Mouse (Mus musculus): ENCODE results near the gene Trpm8. TPM values are rescaled to one million over a fixed set of nuclear protein-coding genes. Genes with fewer than 3 reads are reported as not detected.

The Trpm8 gene
- polyA plus RNA-seq, 1 experiment from 2014 or later: not detected

- H3K4me1 ChIP-seq (replicated peaks; ENCODE audit: insufficient read depth, low read length): no peaks in the 10 kb centered on the region
Measured at GRCm38 (mm10) chr1:88267489-88267888, 10.0 kb upstream of the Trpm8 start.

GRCm38 (mm10) chr1:88268070-88268469 is 9.4 kb upstream of the Trpm8 start:
- H3K9ac ChIP-seq (ENCODE audit: low read depth, low read length): no peak overlapping the region
- 85% methylated on average over 6 of the region's 6 CpGs for WGBS
- no peak overlapping the region for H3K4me3 ChIP-seq (replicated peaks; ENCODE audit: low read depth, low read length)
- no peak overlapping the region for H3K27ac ChIP-seq
- no peak for DNase-seq (ENCODE audit: low spot score)
- no peak for TF ChIP-seq CTCF (IDR thresholded peaks at IDR 0.05; ENCODE audit: low read depth)
- no peaks in the 10 kb centered on the region for H3K4me1 ChIP-seq (replicated peaks; ENCODE audit: insufficient read depth, low read length)
- H3K36me3 ChIP-seq (ENCODE audit: insufficient read depth, low read length): peaks cover 85% of the 10 kb centered on the region
- no peak overlapping the region for H3K4me2 ChIP-seq (ENCODE audit: low read length)
- no peak for ATAC-seq (replicated peaks; ENCODE audit: low FRiP score, low read depth)
- no peaks in the 10 kb centered on the region for H3K9me3 ChIP-seq (replicated peaks; ENCODE audit: low read length)
- H3K27me3 ChIP-seq (ENCODE audit: insufficient read depth, low read length): no peaks in the 10 kb centered on the region

More at GRCm38 (mm10) chr1:88267489-88267888, 10.0 kb upstream of the Trpm8 start:
- DNase-seq (ENCODE audit: low spot score): no peak
- Histone ChIP-seq H3K9ac (ENCODE audit: low read depth, low read length) (no peak overlapping the region), H3K27me3 (ENCODE audit: insufficient read depth, low read length) (no peaks in the 10 kb centered on the region), H3K36me3 (ENCODE audit: insufficient read depth, low read length) (peaks cover 86% of the 10 kb centered on the region), H3K4me3 (replicated peaks; ENCODE audit: low read depth, low read length) (no peak overlapping the region), H3K9me3 (replicated peaks; ENCODE audit: low read length) (no peaks in the 10 kb centered on the region), H3K27ac (no peak overlapping the region), H3K4me2 (ENCODE audit: low read length) (no peak overlapping the region)
- ATAC-seq (replicated peaks; ENCODE audit: low FRiP score, low read depth): no peak
- WGBS: 90% methylated on average over 6 of the region's 6 CpGs
- no peak for TF ChIP-seq CTCF (IDR thresholded peaks at IDR 0.05; ENCODE audit: low read depth)

- Histone ChIP-seq H3K9me3 (replicated peaks; ENCODE audit: low read length) (no peaks in the 10 kb centered on the region), H3K4me1 (replicated peaks; ENCODE audit: insufficient read depth, low read length) (no peaks in the 10 kb centered on the region), H3K9ac (ENCODE audit: low read depth, low read length) (no peak overlapping the region), H3K4me3 (replicated peaks; ENCODE audit: low read depth, low read length) (no peak overlapping the region), H3K27me3 (ENCODE audit: insufficient read depth, low read length) (no peaks in the 10 kb centered on the region), H3K27ac (no peak overlapping the region), H3K4me2 (ENCODE audit: low read length) (no peak overlapping the region), H3K36me3 (ENCODE audit: insufficient read depth, low read length) (peaks cover 84% of the 10 kb centered on the region)
- DNase-seq (ENCODE audit: low spot score): no peak
- ATAC-seq (replicated peaks; ENCODE audit: low FRiP score, low read depth): no peak
- WGBS: 88% methylated on average over 12 of the region's 12 CpGs
- no peak for TF ChIP-seq CTCF (IDR thresholded peaks at IDR 0.05; ENCODE audit: low read depth)
Measured at GRCm38 (mm10) chr1:88269539-88270309, 7.7 kb upstream of the Trpm8 start.

GRCm38 (mm10) chr1:88272851-88273250 is 4.6 kb upstream of the Trpm8 start:
- Histone ChIP-seq H3K4me3 (replicated peaks; ENCODE audit: low read depth, low read length) (no peak overlapping the region), H3K27me3 (ENCODE audit: insufficient read depth, low read length) (no peaks in the 10 kb centered on the region), H3K4me2 (ENCODE audit: low read length) (no peak overlapping the region), H3K9ac (ENCODE audit: low read depth, low read length) (no peak overlapping the region), H3K9me3 (replicated peaks; ENCODE audit: low read length) (no peaks in the 10 kb centered on the region), H3K27ac (no peak overlapping the region), H3K4me1 (replicated peaks; ENCODE audit: insufficient read depth, low read length) (peaks cover 16% of the 10 kb centered on the region), H3K36me3 (ENCODE audit: insufficient read depth, low read length) (peaks cover 54% of the 10 kb centered on the region)
- 63% methylated on average over 4 of the region's 4 CpGs for WGBS
- TF ChIP-seq CTCF (IDR thresholded peaks at IDR 0.05; ENCODE audit: low read depth): no peak
- DNase-seq (ENCODE audit: low spot score) (no peak), ATAC-seq (replicated peaks; ENCODE audit: low FRiP score, low read depth) (no peak)

GRCm38 (mm10) chr1:88273326-88273725 is 4.1 kb upstream of the Trpm8 start:
- peaks cover 16% of the 10 kb centered on the region for H3K4me1 ChIP-seq (replicated peaks; ENCODE audit: insufficient read depth, low read length)
- DNase-seq (ENCODE audit: low spot score) (no peak), ATAC-seq (replicated peaks; ENCODE audit: low FRiP score, low read depth) (no peak)
- H3K9me3 ChIP-seq (replicated peaks; ENCODE audit: low read length): no peaks in the 10 kb centered on the region
- no peak overlapping the region for H3K9ac ChIP-seq (ENCODE audit: low read depth, low read length)
- no peak overlapping the region for H3K4me2 ChIP-seq (ENCODE audit: low read length)
- H3K27ac ChIP-seq: no peak overlapping the region
- H3K36me3 ChIP-seq (ENCODE audit: insufficient read depth, low read length): peaks cover 49% of the 10 kb centered on the region
- 96% methylated on average over 3 of the region's 3 CpGs for WGBS
- no peak for TF ChIP-seq CTCF (IDR thresholded peaks at IDR 0.05; ENCODE audit: low read depth)
- no peaks in the 10 kb centered on the region for H3K27me3 ChIP-seq (ENCODE audit: insufficient read depth, low read length)
- H3K4me3 ChIP-seq (replicated peaks; ENCODE audit: low read depth, low read length): no peak overlapping the region

- WGBS: 86% methylated on average over 4 of the region's 4 CpGs
- TF ChIP-seq CTCF (IDR thresholded peaks at IDR 0.05; ENCODE audit: low read depth): no peak
- Histone ChIP-seq H3K9ac (ENCODE audit: low read depth, low read length) (no peak overlapping the region), H3K4me2 (ENCODE audit: low read length) (no peak overlapping the region), H3K27me3 (ENCODE audit: insufficient read depth, low read length) (no peaks in the 10 kb centered on the region), H3K27ac (no peak overlapping the region), H3K9me3 (replicated peaks; ENCODE audit: low read length) (no peaks in the 10 kb centered on the region), H3K36me3 (ENCODE audit: insufficient read depth, low read length) (peaks cover 44% of the 10 kb centered on the region), H3K4me1 (replicated peaks; ENCODE audit: insufficient read depth, low read length) (peaks cover 16% of the 10 kb centered on the region), H3K4me3 (replicated peaks; ENCODE audit: low read depth, low read length) (no peak overlapping the region)
- DNase-seq (ENCODE audit: low spot score) (no peak), ATAC-seq (replicated peaks; ENCODE audit: low FRiP score, low read depth) (no peak)
Measured at GRCm38 (mm10) chr1:88273832-88274231, 3.6 kb upstream of the Trpm8 start.

All from kidney, postnatal 0 days (tissue).